Mouse (Mus musculus) forebrain, embryonic 15.5 days (tissue): ENCODE data around the gene Stk16. TPM values are rescaled to one million over a fixed set of nuclear protein-coding genes. Genes with fewer than 3 reads are reported as not detected.
A peak's percentile ranks its signal among the peaks of the same experiment; 100 is the strongest.

Source experiments
- ATAC-seq: fragments of 200-750 bp; cut with Nextera tagmentation; replicated peaks from 2 replicates; pipeline ENCODE4 v1.8.0; 2017; ENCODE audit warnings: mild to moderate bottlenecking, moderate TSS enrichment, moderate library complexity
- H3K27ac ChIP-seq: fragments of 300-500 bp; sonication (generic); replicated peaks from 2 replicates; pipeline ENCODE4 v1.5.1; 2015; ENCODE audit warnings: mild to moderate bottlenecking, inconsistent platforms
- H3K27me3 ChIP-seq: fragments of 300-500 bp; sonication (generic); 2 replicates; pipeline ENCODE4 v1.6.1; 2015; ENCODE audit warnings: inconsistent platforms
- H3K36me3 ChIP-seq: fragments of 300-500 bp; sonication (generic); 2 replicates; pipeline ENCODE4 v1.6.1; 2015; ENCODE audit warnings: mild to moderate bottlenecking, inconsistent platforms
- H3K4me1 ChIP-seq: fragments of 300-500 bp; sonication (generic); 2 replicates; pipeline ENCODE4 v1.6.1; 2015; ENCODE audit warnings: inconsistent platforms
- H3K4me2 ChIP-seq: fragments of 300-500 bp; sonication (generic); replicated peaks from 2 replicates; pipeline ENCODE4 v1.6.1; 2015; ENCODE audit warnings: mild to moderate bottlenecking, inconsistent platforms
- H3K4me3 ChIP-seq: fragments of 300-500 bp; sonication (generic); 2 replicates; pipeline ENCODE4 v1.5.1; 2015; ENCODE audit warnings: mild to moderate bottlenecking, inconsistent platforms
- H3K9ac ChIP-seq: fragments of 300-500 bp; sonication (generic); replicated peaks from 2 replicates; pipeline ENCODE4 v1.6.1; 2015; ENCODE audit warnings: mild to moderate bottlenecking, inconsistent platforms
- H3K9me3 ChIP-seq: fragments of 300-500 bp; sonication (generic); 2 replicates; pipeline ENCODE4 v1.6.1; 2016; ENCODE audit warnings: inconsistent platforms
- WGBS: fragments of 180-500 bp; shearing (Covaris S2); methylation state at CpG from one replicate; pipeline ENCODE4 v1.1.7; 2015; ENCODE audit warnings: mixed read lengths; 5-methylcytosine and 5-hydroxymethylcytosine counted together
- polyA plus RNA-seq: library from polyadenylated mRNA; unstranded; fragments of >200 nt; fragmentation: Nextera tagmentation; extraction: Ambion mirVana; gene quantifications from 2 replicates; pipeline ENCODE4 v1.2.1, GENCODE M21; 2015

The Stk16 gene
- polyA plus RNA-seq, 1 experiment from 2014 or later = 145 TPM

- WGBS = 70% methylated on average over 5 of the region's 5 CpGs
- H3K27me3 ChIP-seq = peaks cover 27% of the 10 kb centered on the region
- ATAC-seq = no peak
- peaks cover 44% of the 10 kb centered on the region for H3K4me1 ChIP-seq
- no peaks in the 10 kb centered on the region for H3K9me3 ChIP-seq
- no peak overlapping the region for H3K9ac ChIP-seq
- H3K4me2 ChIP-seq = no peak overlapping the region
- no peak overlapping the region for H3K4me3 ChIP-seq
- H3K27ac ChIP-seq = no peak overlapping the region
- peaks cover 31% of the 10 kb centered on the region for H3K36me3 ChIP-seq
Measured at GRCm38 (mm10) chr1:75214886-75215285, 4.2 kb downstream of the Stk16 start.

GRCm38 (mm10) chr1:75215785-75216184 is 5.1 kb downstream of the Stk16 start:
- Histone ChIP-seq H3K27ac (no peak overlapping the region), H3K9me3 (no peaks in the 10 kb centered on the region), H3K4me1 (peaks cover 39% of the 10 kb centered on the region), H3K4me2 (no peak overlapping the region), H3K27me3 (peaks cover 36% of the 10 kb centered on the region), H3K36me3 (peaks cover 31% of the 10 kb centered on the region), H3K9ac (no peak overlapping the region), H3K4me3 (no peak overlapping the region)
- no peak for ATAC-seq
- 91% methylated on average over 9 of the region's 9 CpGs for WGBS

GRCm38 (mm10) chr1:75216797-75217585 is 6.4 kb downstream of the Stk16 start:
- peaks cover 29% of the 10 kb centered on the region for H3K4me1 ChIP-seq
- WGBS = 81% methylated on average over 13 of the region's 13 CpGs

GRCm38 (mm10) chr1:75217893-75218226 is 7.2 kb downstream of the Stk16 start:
- peaks cover 21% of the 10 kb centered on the region for H3K4me1 ChIP-seq
- peak overlapping the region; percentile 62 for H3K27ac ChIP-seq
- H3K9me3 ChIP-seq = no peaks in the 10 kb centered on the region
- ATAC-seq = no peak
- peaks cover 48% of the 10 kb centered on the region for H3K27me3 ChIP-seq
- no peak overlapping the region for H3K9ac ChIP-seq
- H3K4me2 ChIP-seq = peak overlapping the region; percentile 77
- peak overlapping the region; percentile 51 for H3K4me3 ChIP-seq
- 3% methylated on average over 6 of the region's 6 CpGs for WGBS
- peaks cover 25% of the 10 kb centered on the region for H3K36me3 ChIP-seq

More at GRCm38 (mm10) chr1:75216797-75217585, 6.4 kb downstream of the Stk16 start:
- H3K4me3 ChIP-seq = no peak overlapping the region
- peak overlapping the region; percentile 62; the same call in 1 of the 2 replicates for H3K27ac ChIP-seq
- peaks cover 31% of the 10 kb centered on the region for H3K36me3 ChIP-seq
- H3K9me3 ChIP-seq = no peaks in the 10 kb centered on the region
- ATAC-seq = no peak
- H3K4me2 ChIP-seq = no peak overlapping the region
- H3K9ac ChIP-seq = no peak overlapping the region
- peaks cover 48% of the 10 kb centered on the region for H3K27me3 ChIP-seq

- Histone ChIP-seq H3K4me2 (peak overlapping the region; percentile 77), H3K27me3 (peaks cover 48% of the 10 kb centered on the region), H3K36me3 (peaks cover 20% of the 10 kb centered on the region), H3K9me3 (no peaks in the 10 kb centered on the region), H3K4me1 (peaks cover 20% of the 10 kb centered on the region), H3K4me3 (peak overlapping the region; percentile 51), H3K9ac (peak overlapping the region; percentile 45), H3K27ac (peak overlapping the region; percentile 62)
- ATAC-seq = peak; percentile 47
- 2% methylated on average over 38 of the region's 38 CpGs for WGBS
Measured at GRCm38 (mm10) chr1:75218227-75219001, 7.8 kb downstream of the Stk16 start.

GRCm38 (mm10) chr1:75219078-75219477 is 8.4 kb downstream of the Stk16 start:
- Histone ChIP-seq H3K9me3 (no peaks in the 10 kb centered on the region), H3K27ac (no peak overlapping the region), H3K27me3 (peaks cover 48% of the 10 kb centered on the region), H3K4me1 (peaks cover 20% of the 10 kb centered on the region), H3K4me3 (peak overlapping the region; percentile 51), H3K36me3 (peaks cover 14% of the 10 kb centered on the region), H3K9ac (peak overlapping the region; percentile 45), H3K4me2 (peak overlapping the region; percentile 77)
- WGBS = under 1% methylated on average over 24 of the region's 24 CpGs
- ATAC-seq = peak; percentile 87

GRCm38 (mm10) chr1:75219531-75219930 is 8.9 kb downstream of the Stk16 start, which contains the start of gene Tuba4a:
Gene Tuba4a (minus strand): TSS chr1:75219865.
- Histone ChIP-seq H3K9me3 (no peaks in the 10 kb centered on the region), H3K4me2 (peak within 1 kb of the TSS; percentile 77), H3K36me3 (peaks cover 9% of the 10 kb centered on the region), H3K27ac (peak within 1 kb of the TSS; percentile 62; the same call in 1 of the 2 replicates), H3K4me3 (peak within 1 kb of the TSS; percentile 51), H3K27me3 (peaks cover 48% of the 10 kb centered on the region), H3K9ac (peak within 1 kb of the TSS; percentile 45), H3K4me1 (peaks cover 20% of the 10 kb centered on the region)
- peak; percentile 36 for ATAC-seq
- under 1% methylated on average over 34 of the region's 34 CpGs for WGBS

- ATAC-seq = no peak
- H3K9me3 ChIP-seq = no peaks in the 10 kb centered on the region
- H3K27me3 ChIP-seq = peaks cover 44% of the 10 kb centered on the region
- H3K9ac ChIP-seq = no peak overlapping the region
- WGBS = 75% methylated on average over 3 of the region's 3 CpGs
- no peak overlapping the region for H3K4me2 ChIP-seq
- no peak overlapping the region for H3K4me3 ChIP-seq
- H3K36me3 ChIP-seq = no peaks in the 10 kb centered on the region
- peaks cover 20% of the 10 kb centered on the region for H3K4me1 ChIP-seq
- no peak overlapping the region for H3K27ac ChIP-seq
Measured at GRCm38 (mm10) chr1:75221538-75221937, 10.9 kb downstream of the Stk16 start.

DNA sequence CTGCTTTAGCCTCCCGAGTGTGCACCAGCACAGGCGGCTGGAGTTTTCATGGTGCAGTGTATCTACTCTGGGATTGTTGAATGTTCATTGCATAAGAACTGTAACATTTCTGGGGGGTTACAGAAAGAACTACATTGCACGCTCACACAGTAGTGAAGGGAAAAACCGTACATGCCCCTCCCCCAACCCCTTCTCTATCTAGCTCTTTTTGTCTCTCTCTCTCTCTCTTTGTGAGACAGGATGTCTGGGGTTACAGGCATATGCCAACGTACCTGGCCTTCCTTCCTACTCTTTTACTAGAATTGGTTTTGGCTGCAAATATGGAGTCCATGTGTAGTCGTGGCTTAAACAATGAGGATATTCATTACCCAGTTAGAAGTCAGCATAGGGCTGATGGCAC is 12.3 kb downstream of the Stk16 start:
- no peak overlapping the region for H3K4me3 ChIP-seq
- H3K4me2 ChIP-seq = no peak overlapping the region
- 78% methylated on average over 6 of the region's 6 CpGs for WGBS
- peaks cover 35% of the 10 kb centered on the region for H3K27me3 ChIP-seq
- H3K4me1 ChIP-seq = peaks cover 17% of the 10 kb centered on the region
- H3K9ac ChIP-seq = no peak overlapping the region
- H3K27ac ChIP-seq = no peak overlapping the region
- ATAC-seq = no peak
- no peaks in the 10 kb centered on the region for H3K36me3 ChIP-seq
- no peaks in the 10 kb centered on the region for H3K9me3 ChIP-seq

DNA sequence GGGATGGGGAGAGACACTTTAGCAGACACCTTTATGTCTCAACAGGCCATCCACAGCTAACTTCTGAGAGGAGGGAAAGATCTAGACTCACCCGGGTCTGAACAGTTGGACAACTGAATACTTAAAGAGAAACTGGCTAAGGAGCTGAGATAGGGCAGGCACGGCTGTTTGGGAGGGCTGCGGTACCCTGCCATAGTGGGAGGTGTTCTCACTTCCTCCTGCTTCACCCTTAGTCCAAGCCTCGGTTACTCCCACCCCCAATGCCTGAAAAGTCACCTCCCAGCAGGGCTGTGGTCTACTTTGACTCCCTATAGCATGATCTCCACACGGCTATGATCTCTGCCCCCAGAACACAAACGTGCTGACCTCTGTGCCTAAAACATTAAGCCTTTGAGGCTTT is 12.9 kb downstream of the Stk16 start:
- no peak overlapping the region for H3K4me3 ChIP-seq
- no peak overlapping the region for H3K4me2 ChIP-seq
- H3K9me3 ChIP-seq = no peaks in the 10 kb centered on the region
- no peak overlapping the region for H3K9ac ChIP-seq
- no peak overlapping the region for H3K27ac ChIP-seq
- H3K36me3 ChIP-seq = no peaks in the 10 kb centered on the region
- ATAC-seq = no peak
- WGBS = 70% methylated on average over 6 of the region's 6 CpGs
- H3K27me3 ChIP-seq = peaks cover 30% of the 10 kb centered on the region
- H3K4me1 ChIP-seq = peaks cover 11% of the 10 kb centered on the region

DNA sequence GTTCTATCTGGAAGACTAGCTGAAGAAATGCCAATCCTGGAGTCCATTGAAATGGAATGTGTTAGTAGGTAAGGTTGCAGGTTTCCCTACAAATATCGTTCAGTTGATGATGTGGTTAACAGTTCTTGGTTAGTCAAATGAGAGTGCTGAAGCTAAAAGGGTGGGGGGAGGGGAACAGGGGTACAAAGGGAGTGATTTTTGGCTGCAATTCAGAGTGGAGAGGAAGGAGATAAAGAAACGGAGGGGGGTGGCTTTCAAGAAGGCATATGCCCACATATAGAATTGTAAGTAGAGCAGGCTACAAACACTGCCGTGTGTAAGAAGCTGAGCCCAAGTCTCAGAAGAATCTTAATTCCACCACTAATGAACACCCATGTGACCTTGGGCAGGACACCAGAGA is 14.8 kb downstream of the Stk16 start:
- Histone ChIP-seq H3K4me1 (no peaks in the 10 kb centered on the region), H3K4me2 (no peak overlapping the region), H3K9me3 (no peaks in the 10 kb centered on the region), H3K9ac (no peak overlapping the region), H3K4me3 (no peak overlapping the region), H3K27me3 (peaks cover 15% of the 10 kb centered on the region), H3K27ac (no peak overlapping the region), H3K36me3 (no peaks in the 10 kb centered on the region)
- WGBS = 50% methylated on average over 3 of the region's 3 CpGs
- no peak for ATAC-seq

GRCm38 (mm10) chr1:75226138-75226537 is 15.5 kb downstream of the Stk16 start:
- H3K27ac ChIP-seq = no peak overlapping the region
- H3K36me3 ChIP-seq = no peaks in the 10 kb centered on the region
- H3K9ac ChIP-seq = no peak overlapping the region
- no peaks in the 10 kb centered on the region for H3K4me1 ChIP-seq
- H3K27me3 ChIP-seq = peaks cover 8% of the 10 kb centered on the region
- 73% methylated on average over 2 of the region's 2 CpGs for WGBS
- H3K4me3 ChIP-seq = no peak overlapping the region
- no peak for ATAC-seq
- no peak overlapping the region for H3K4me2 ChIP-seq
- no peaks in the 10 kb centered on the region for H3K9me3 ChIP-seq
